Mouse (Mus musculus): Measurements from ENCODE around the gene Hk2. TPM values are rescaled to one million over a fixed set of nuclear protein-coding genes. Genes with fewer than 3 reads are reported as not detected.
"Not testable (repeated sequence)": the region's sequence is repeated elsewhere in the genome, so short reads cannot be mapped to it uniquely, and the experiment has no call there.

Hk2 gene
- polyA plus RNA-seq, 1 experiment from 2014 or later = 21.7 TPM

DNA sequence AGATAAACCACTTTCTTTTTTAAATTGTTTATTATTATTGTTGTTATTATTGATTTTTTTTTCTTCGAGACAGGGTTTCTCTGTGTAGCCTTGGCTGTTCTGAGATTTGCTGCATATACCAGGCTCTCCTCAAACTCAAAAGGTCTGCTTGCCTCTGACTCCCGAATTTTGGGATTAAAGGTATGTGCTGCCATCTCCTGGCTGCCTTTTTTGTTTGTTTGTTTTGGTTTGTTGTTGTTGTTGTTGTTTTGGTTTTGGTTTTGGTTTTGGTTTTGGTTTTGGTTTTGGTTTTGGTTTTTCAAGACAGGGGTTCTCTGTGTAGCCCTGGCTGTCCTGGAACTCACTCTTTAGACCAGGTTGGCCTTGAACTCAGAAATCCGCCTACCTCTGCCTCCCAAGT lies 96.6 kb downstream of the Hk2 start:
- not testable (repeated sequence) for H3K9me3 ChIP-seq (ENCODE audit: control insufficient read depth, low read length); H3K27ac ChIP-seq (ENCODE audit: low read depth, low read length); H3K9ac ChIP-seq (ENCODE audit: low read length); H3K27me3 ChIP-seq (ENCODE audit: control insufficient read depth, insufficient read depth, low read length); H3K4me1 ChIP-seq (replicated peaks; ENCODE audit: control insufficient read depth, insufficient read depth, low read length); ATAC-seq (replicated peaks; ENCODE audit: low FRiP score); H3K4me3 ChIP-seq (ENCODE audit: low read depth, low read length); H3K36me3 ChIP-seq (ENCODE audit: control insufficient read depth, insufficient read depth, low read length); DNase-seq (ENCODE audit: low spot score); H3K4me2 ChIP-seq (ENCODE audit: low read depth, low read length, severe bottlenecking)
- WGBS = 70% methylated on average over 3 of the region's 3 CpGs

Other genes starting within 250 kb of the Hk2 start
- gene Pole4, start 69.1 kb downstream of the Hk2 start, polyA plus RNA-seq (2014; fragmentation: Nextera tagmentation; extraction: Ambion mirVana) = 97.8 and 101 TPM in 2 replicates
- 2.0 and 2.2 TPM in 2 replicates for gene Sema4f, start 165.3 kb upstream of the Hk2 start, polyA plus RNA-seq (2014; fragmentation: Nextera tagmentation; extraction: Ambion mirVana)
- gene M1ap, start 172.4 kb upstream of the Hk2 start, polyA plus RNA-seq (2014; fragmentation: Nextera tagmentation; extraction: Ambion mirVana) = 0.35 and 0.39 TPM in 2 replicates